Mouse (Mus musculus) lung, postnatal 0 days (tissue): Measurements from ENCODE around the gene Spc24. TPM values are rescaled to one million over a fixed set of nuclear protein-coding genes. Genes with fewer than 3 reads are reported as not detected.

Source experiments
- ATAC-seq: fragments of 200-750 bp; cut with Nextera tagmentation; 2 replicates; pipeline ENCODE4 v1.8.0; 2017; ENCODE audit warnings: moderate library complexity
- DNase-seq: peaks from one replicate; pipeline ENCODE4 v3.0.0-alpha.2; 2016; ENCODE audit warnings: low spot score
- H3K27ac ChIP-seq: fragments of 300-500 bp; sonication (generic); 2 replicates; pipeline ENCODE4 v1.5.1; 2014; ENCODE audit warnings: antibody characterized with exemption, mild to moderate bottlenecking, low read length, mixed read lengths
- H3K27me3 ChIP-seq: fragments of 300-500 bp; sonication (generic); replicated peaks from 2 replicates; pipeline ENCODE4 v1.6.1; 2014; ENCODE audit warnings: low read length, mixed read lengths; ENCODE audit not compliant: insufficient read depth
- H3K36me3 ChIP-seq: fragments of 300-500 bp; sonication (generic); 2 replicates; pipeline ENCODE4 v1.6.1; 2014; ENCODE audit warnings: low read length, mixed read lengths; ENCODE audit not compliant: insufficient read depth
- H3K4me1 ChIP-seq: fragments of 300-500 bp; sonication (generic); 2 replicates; pipeline ENCODE4 v1.6.1; 2014; ENCODE audit warnings: antibody characterized with exemption, low read depth, low read length, mixed read lengths; ENCODE audit not compliant: insufficient read depth
- H3K4me2 ChIP-seq: fragments of 300-500 bp; sonication (generic); replicated peaks from 2 replicates; pipeline ENCODE4 v1.6.1; 2014; ENCODE audit warnings: low read depth, mild to moderate bottlenecking, low read length, moderate library complexity, mixed read lengths
- H3K4me3 ChIP-seq: fragments of 300-500 bp; sonication (generic); 2 replicates; pipeline ENCODE4 v1.5.1; 2014; ENCODE audit warnings: low read depth, low read length
- H3K9ac ChIP-seq: fragments of 300-500 bp; sonication (generic); replicated peaks from 2 replicates; pipeline ENCODE4 v1.6.1; 2014; ENCODE audit warnings: low read depth, mild to moderate bottlenecking
- H3K9me3 ChIP-seq: fragments of 300-500 bp; sonication (generic); 2 replicates; pipeline ENCODE4 v1.6.1; 2016; ENCODE audit warnings: low read length, mixed read lengths
- CTCF ChIP-seq: IDR thresholded peaks from 2 replicates; pipeline ENCODE4 v1.5.1; 2016; ENCODE audit warnings: antibody characterized with exemption, mild to moderate bottlenecking
- EP300 ChIP-seq: IDR thresholded peaks from 2 replicates; pipeline ENCODE4 v1.6.1; 2016; ENCODE audit warnings: antibody characterized with exemption, mild to moderate bottlenecking, control low read depth
- WGBS: fragments of 180-500 bp; shearing (Covaris S2); extraction: QIAGEN DNeasy Blood & Tissue Kit; methylation state at CpG from one replicate; pipeline ENCODE4 v1.1.7; 2014; 5-methylcytosine and 5-hydroxymethylcytosine counted together
- polyA plus RNA-seq: library from polyadenylated mRNA; unstranded; fragments of >200 nt; fragmentation: Nextera tagmentation; extraction: Ambion mirVana; gene quantifications from 2 replicates; pipeline ENCODE4 v1.2.1, GENCODE M21; 2015

The Spc24 gene
- polyA plus RNA-seq, 1 experiment from 2014 or later: 15.7 TPM

- DNase-seq (peak; percentile 83), ATAC-seq (peak; percentile 78)
- WGBS: 13% methylated on average over 7 of the region's 7 CpGs
- Histone ChIP-seq H3K4me1 (peaks cover 5% of the 10 kb centered on the region; the same call in 1 of the 2 replicates), H3K4me3 (no peak overlapping the region), H3K9me3 (no peaks in the 10 kb centered on the region), H3K9ac (no peak overlapping the region), H3K4me2 (no peak overlapping the region), H3K36me3 (peaks cover 23% of the 10 kb centered on the region; the same call in 1 of the 2 replicates), H3K27ac (peak overlapping the region; percentile 14; the same call in 1 of the 2 replicates), H3K27me3 (no peaks in the 10 kb centered on the region)
- TF ChIP-seq CTCF (no peak), EP300 (peak; percentile 63; the same call in 1 of the 2 replicates)
Observed at GRCm38 (mm10) chr9:21748033-21748432, 12.1 kb downstream of the Spc24 start.

GRCm38 (mm10) chr9:21747238-21747774 is 12.8 kb downstream of the Spc24 start:
- Histone ChIP-seq H3K4me1 (peaks cover 1% of the 10 kb centered on the region; the same call in 1 of the 2 replicates), H3K4me2 (no peak overlapping the region), H3K4me3 (no peak overlapping the region), H3K36me3 (peaks cover 23% of the 10 kb centered on the region; the same call in 1 of the 2 replicates), H3K9me3 (no peaks in the 10 kb centered on the region), H3K27ac (no peak overlapping the region), H3K9ac (no peak overlapping the region), H3K27me3 (no peaks in the 10 kb centered on the region)
- ATAC-seq (no peak), DNase-seq (no peak)
- 74% methylated on average over 3 of the region's 3 CpGs for WGBS
- TF ChIP-seq EP300: no peak
- TF ChIP-seq CTCF: no peak

- H3K9ac ChIP-seq: no peak overlapping the region
- H3K27ac ChIP-seq: no peak overlapping the region
- no peaks in the 10 kb centered on the region for H3K9me3 ChIP-seq
- no peak overlapping the region for H3K4me3 ChIP-seq
- peaks cover 43% of the 10 kb centered on the region for H3K36me3 ChIP-seq
- no peaks in the 10 kb centered on the region for H3K4me1 ChIP-seq
- no peaks in the 10 kb centered on the region for H3K27me3 ChIP-seq
- no peak for TF ChIP-seq CTCF
- TF ChIP-seq EP300: no peak
- H3K4me2 ChIP-seq: no peak overlapping the region
- 90% methylated on average over 11 of the region's 11 CpGs for WGBS
- no peak for DNase-seq
- no peak for ATAC-seq
Observed at GRCm38 (mm10) chr9:21741514-21741913, 18.6 kb downstream of the Spc24 start.

- 94% methylated on average over 14 of the region's 14 CpGs for WGBS
- ATAC-seq (no peak), DNase-seq (no peak)
- H3K9ac ChIP-seq: no peak overlapping the region
- TF ChIP-seq CTCF (no peak), EP300 (no peak)
- no peaks in the 10 kb centered on the region for H3K27me3 ChIP-seq
- H3K9me3 ChIP-seq: no peaks in the 10 kb centered on the region
- H3K27ac ChIP-seq: no peak overlapping the region
- H3K4me2 ChIP-seq: no peak overlapping the region
- no peaks in the 10 kb centered on the region for H3K4me1 ChIP-seq
- H3K4me3 ChIP-seq: no peak overlapping the region
- H3K36me3 ChIP-seq: peaks cover 32% of the 10 kb centered on the region
Observed at GRCm38 (mm10) chr9:21740427-21740826, 19.7 kb downstream of the Spc24 start.

GRCm38 (mm10) chr9:21738776-21739175 is 21.3 kb downstream of the Spc24 start:
- Histone ChIP-seq H3K27me3 (no peaks in the 10 kb centered on the region), H3K9ac (no peak overlapping the region), H3K4me2 (no peak overlapping the region), H3K4me3 (no peak overlapping the region), H3K27ac (no peak overlapping the region), H3K4me1 (no peaks in the 10 kb centered on the region), H3K9me3 (no peaks in the 10 kb centered on the region), H3K36me3 (peaks cover 37% of the 10 kb centered on the region)
- no peak for ATAC-seq
- no peak for DNase-seq
- TF ChIP-seq EP300 (no peak), CTCF (no peak)
- 72% methylated on average over 6 of the region's 7 CpGs for WGBS

GRCm38 (mm10) chr9:21737188-21737587 is 22.9 kb downstream of the Spc24 start:
- TF ChIP-seq EP300: no peak
- no peak for TF ChIP-seq CTCF

GRCm38 (mm10) chr9:21736580-21736979 is 23.5 kb downstream of the Spc24 start:
- Histone ChIP-seq H3K9me3 (no peaks in the 10 kb centered on the region), H3K27me3 (no peaks in the 10 kb centered on the region), H3K4me1 (no peaks in the 10 kb centered on the region), H3K36me3 (peaks cover 42% of the 10 kb centered on the region), H3K9ac (no peak overlapping the region), H3K4me2 (no peak overlapping the region), H3K27ac (peak overlapping the region; percentile 43; the same call in 1 of the 2 replicates), H3K4me3 (no peak overlapping the region)
- ATAC-seq (peak; percentile 82), DNase-seq (peak; percentile 75)
- peak; percentile 35; the same call in 1 of the 2 replicates for TF ChIP-seq EP300
- TF ChIP-seq CTCF: no peak
- 7% methylated on average over 3 of the region's 3 CpGs for WGBS

More at GRCm38 (mm10) chr9:21737188-21737587, 22.9 kb downstream of the Spc24 start:
- DNase-seq (no peak), ATAC-seq (no peak)
- WGBS: 83% methylated on average over 10 of the region's 10 CpGs
- H3K27ac ChIP-seq: peak overlapping the region; percentile 43
- no peak overlapping the region for H3K9ac ChIP-seq
- H3K4me2 ChIP-seq: no peak overlapping the region
- no peaks in the 10 kb centered on the region for H3K27me3 ChIP-seq
- H3K36me3 ChIP-seq: peaks cover 45% of the 10 kb centered on the region
- no peaks in the 10 kb centered on the region for H3K4me1 ChIP-seq
- H3K4me3 ChIP-seq: no peak overlapping the region
- H3K9me3 ChIP-seq: no peaks in the 10 kb centered on the region
